Mouse (Mus musculus) CH12.LX (cell line): ENCODE data around the gene Rpp14.

Experiments used
- CTCF ChIP-seq, 2 experiments: IDR thresholded peaks in 1 of 2; conservative IDR thresholded peaks in 1 of 2; 2 replicates each; pipeline ENCODE4 v1.5.1; 2011 to 2012; ENCODE audit warnings: low read depth in 2 of 2, low read length in 2 of 2, improper control_type of control experiment in 1 of 2, inconsistent platforms in 1 of 2, mild to moderate bottlenecking in 1 of 2, moderate library complexity in 1 of 2
- EP300 ChIP-seq: IDR thresholded peaks from 2 replicates; pipeline ENCODE4 v1.6.1; 2011; ENCODE audit warnings: low read length, improper control_type of control experiment
- ETS1 ChIP-seq: conservative IDR thresholded peaks from 2 replicates; pipeline ENCODE4 v1.6.1; 2012; ENCODE audit warnings: low read depth, mild to moderate bottlenecking, inconsistent platforms, low read length, improper control_type of control experiment, moderate library complexity
- KAT2A ChIP-seq: IDR thresholded peaks from 2 replicates; pipeline ENCODE4 v1.6.1; 2012; ENCODE audit warnings: low read length, improper control_type of control experiment, inconsistent platforms; ENCODE audit not compliant: insufficient replicate concordance
- MAX ChIP-seq: IDR thresholded peaks from 2 replicates; pipeline ENCODE4 v1.6.1; 2011; ENCODE audit warnings: low read length, improper control_type of control experiment
- POLR2A ChIP-seq: IDR thresholded peaks from 2 replicates; pipeline ENCODE4 v1.6.1; 2011; ENCODE audit warnings: low read depth, mild to moderate bottlenecking, improper control_type of control experiment, low read length
- POLR2AphosphoS2 ChIP-seq: IDR thresholded peaks from 2 replicates; pipeline ENCODE4 v1.6.1; 2011; ENCODE audit warnings: low read depth, low read length, improper control_type of control experiment
- USF1 ChIP-seq: IDR thresholded peaks from 2 replicates; pipeline ENCODE4 v1.6.1; 2014; ENCODE audit warnings: low read depth, mild to moderate bottlenecking, inconsistent platforms, low read length, improper control_type of control experiment

GRCm38 (mm10) chr14:8032087-8032944, 47.9 kb upstream of the Rpp14 start:
- TF ChIP-seq POLR2A (no peak), EP300 (no peak), MAX (no peak), POLR2AphosphoS2 (no peak), ETS1 (no peak), CTCF (conservative IDR thresholded peaks at IDR 0.05 in 1 of 2, IDR thresholded peaks at IDR 0.05 in 1 of 2; ENCODE audit: low read depth in 2 of 2, low read length in 2 of 2) (peak in 1 of 2 experiments; percentile 21; a peak in 1 of 4 replicates), KAT2A (no peak), USF1 (no peak)
